Mouse (Mus musculus) thymus, adult 2 months (tissue): ENCODE measurements at regions not wholly inside any gene's neighbourhood (a gene's known extent, or its start where the extent isn't known, plus 50 kb on each side); places are given as distances from the start of the nearest gene placed in this dataset.

Experiments
- CTCF ChIP-seq: fragments of 200-500 bp; IDR thresholded peaks from 2 replicates; pipeline ENCODE4 v1.5.1; 2012; ENCODE audit warnings: mild to moderate bottlenecking, control low read depth, low read length, moderate library complexity, borderline replicate concordance; ENCODE audit not compliant: control insufficient read depth, poor library complexity, insufficient read depth; ENCODE audit errors: extremely low read depth
- POLR2A ChIP-seq: fragments of 200-500 bp; IDR thresholded peaks from 2 replicates; pipeline ENCODE4 v1.6.1; 2012; ENCODE audit warnings: mild to moderate bottlenecking, low read length, control low read depth, moderate library complexity; ENCODE audit not compliant: control insufficient read depth, poor library complexity, insufficient read depth; ENCODE audit errors: extremely low read depth

- TF ChIP-seq CTCF (no peak), POLR2A (no peak)
Measured at GRCm38 (mm10) chr14:48891216-48891615, 174.7 kb upstream of the Ap5m1 start.
